Mouse (Mus musculus) lung, postnatal 0 days (tissue): ENCODE data around the gene Tor1b.

Experiments
- CTCF ChIP-seq: IDR thresholded peaks from 2 replicates; pipeline ENCODE4 v1.5.1; 2016; ENCODE audit warnings: antibody characterized with exemption, mild to moderate bottlenecking
- EP300 ChIP-seq: IDR thresholded peaks from 2 replicates; pipeline ENCODE4 v1.6.1; 2016; ENCODE audit warnings: antibody characterized with exemption, mild to moderate bottlenecking, control low read depth

DNA sequence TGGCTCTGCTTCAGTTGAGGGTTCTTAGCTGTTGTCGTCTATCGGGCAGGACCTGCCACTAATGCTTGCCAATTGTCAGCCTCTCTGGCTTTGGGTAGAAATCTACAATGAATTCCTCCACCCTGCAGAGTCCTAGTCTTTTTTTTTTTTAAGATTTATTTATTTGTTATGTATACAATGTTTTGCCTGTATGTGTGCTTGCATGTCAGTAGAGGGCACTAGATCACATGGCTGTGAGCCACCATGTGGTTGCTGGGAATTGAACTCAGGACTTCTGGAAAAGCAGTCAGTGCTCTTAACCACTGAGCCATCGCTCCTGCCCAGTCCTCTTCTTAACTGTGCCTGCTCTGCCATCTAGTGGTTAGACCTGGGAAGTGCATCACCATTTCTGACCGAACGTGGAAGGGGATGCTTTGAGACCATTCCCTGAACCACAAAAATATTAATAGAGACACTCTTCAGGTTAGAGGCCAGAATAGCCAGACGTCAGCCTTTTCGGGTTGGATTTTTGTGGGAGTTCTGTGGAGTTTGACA lies 18.8 kb upstream of the Tor1b start:
- peak; percentile 96 for TF ChIP-seq CTCF
- TF ChIP-seq EP300, result no peak
